Comparison of ENCODE assay signal across 16 mouse cellular contexts in genomic region chr9:110123322-110123721, GRCm38 (mm10).
"Had no signal": no experiment of that assay in that cellular context is flagged by ENCODE, and none has a peak within 500 bp of the region (broad histone marks: within the 10 kb centered on the region; RNA-seq: fewer than 3 reads in every experiment).

No protein-coding gene starts in this region.

- H3K27me3 ChIP-seq: liver, embryonic 15.5 days; lung, embryonic 15.5 days; megakaryocyte, embryonic 14.5 days; midbrain, embryonic 13.5 days; midbrain, embryonic 15.5 days; neural tube, embryonic 12.5 days had no signal

- H3K9ac ChIP-seq: liver, embryonic 15.5 days; liver, postnatal 0 days; lung, embryonic 15.5 days; midbrain, embryonic 13.5 days; midbrain, embryonic 15.5 days; neural tube, embryonic 12.5 days had no signal

- ATAC-seq: liver, postnatal 0 days; lung, postnatal 0 days; midbrain, embryonic 13.5 days; midbrain, embryonic 15.5 days had no signal

- DNase-seq: liver, postnatal 0 days; lung, adult 2 months; lung, postnatal 14 days; lung, postnatal 4 days; right cerebral cortex, postnatal 14 days; thymus, adult 2 months; thymus, postnatal 25 days; thymus, postnatal 4 days had no signal

- H3K4me3 ChIP-seq: liver, embryonic 15.5 days; lung, embryonic 15.5 days; megakaryocyte, embryonic 14.5 days; midbrain, embryonic 13.5 days; midbrain, embryonic 15.5 days; neural tube, embryonic 12.5 days had no signal

- H3K36me3 ChIP-seq: liver, embryonic 15.5 days; midbrain, embryonic 13.5 days; midbrain, embryonic 15.5 days; neural tube, embryonic 12.5 days had no signal

- H3K9me3 ChIP-seq: liver, embryonic 15.5 days; lung, embryonic 15.5 days; megakaryocyte, embryonic 14.5 days; midbrain, embryonic 13.5 days; midbrain, embryonic 15.5 days; neural tube, embryonic 12.5 days had no signal

- H3K27ac ChIP-seq: liver, embryonic 15.5 days; lung, embryonic 15.5 days; midbrain, embryonic 13.5 days; midbrain, embryonic 15.5 days; neural tube, embryonic 12.5 days had no signal

- H3K4me2 ChIP-seq: liver, embryonic 15.5 days; lung, embryonic 15.5 days; midbrain, embryonic 11.5 days; midbrain, embryonic 13.5 days; midbrain, embryonic 15.5 days; neural tube, embryonic 12.5 days had no signal
